Mouse (Mus musculus) ES-Bruce4 (cell line): Measurements from ENCODE around the gene Gja5.

ENCODE experiments used
- CTCF ChIP-seq: IDR thresholded peaks from one replicate; pipeline ENCODE4 v1.8.1; 2011; ENCODE audit warnings: low read depth, low read length
- EP300 ChIP-seq: IDR thresholded peaks from 2 replicates; pipeline ENCODE4 v1.6.1; 2011; ENCODE audit warnings: low read depth, low read length; ENCODE audit not compliant: insufficient read depth
- POLR2A ChIP-seq: IDR thresholded peaks from one replicate; pipeline ENCODE4 v1.8.1; 2011; ENCODE audit warnings: low read length; ENCODE audit not compliant: insufficient read depth

DNA sequence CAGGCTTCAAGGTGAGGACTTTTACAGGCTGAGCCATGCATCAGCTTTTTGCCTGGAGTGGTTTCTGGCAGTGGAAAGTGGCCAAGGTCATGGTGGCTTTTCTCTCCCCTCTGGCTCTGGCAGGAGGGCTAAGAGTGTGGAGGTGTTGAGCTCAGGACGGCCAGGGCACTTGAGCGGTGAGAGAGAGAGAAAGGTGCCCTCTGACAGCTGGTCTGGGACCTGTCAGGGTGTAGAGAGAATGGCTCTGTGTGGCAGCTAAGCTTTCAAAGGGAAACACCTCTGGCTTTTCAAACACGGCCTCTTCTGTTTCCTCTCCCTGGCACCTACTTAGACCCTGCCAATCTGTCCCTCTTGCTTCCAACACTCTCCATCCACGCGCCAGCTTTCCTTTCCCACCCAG, 158.3 kb downstream of the Gja5 start:
- TF ChIP-seq POLR2A = no peak
- TF ChIP-seq CTCF = no peak
- TF ChIP-seq EP300 = no peak
